7 mouse cellular contexts compared by ENCODE assay signal in the genomic region with DNA sequence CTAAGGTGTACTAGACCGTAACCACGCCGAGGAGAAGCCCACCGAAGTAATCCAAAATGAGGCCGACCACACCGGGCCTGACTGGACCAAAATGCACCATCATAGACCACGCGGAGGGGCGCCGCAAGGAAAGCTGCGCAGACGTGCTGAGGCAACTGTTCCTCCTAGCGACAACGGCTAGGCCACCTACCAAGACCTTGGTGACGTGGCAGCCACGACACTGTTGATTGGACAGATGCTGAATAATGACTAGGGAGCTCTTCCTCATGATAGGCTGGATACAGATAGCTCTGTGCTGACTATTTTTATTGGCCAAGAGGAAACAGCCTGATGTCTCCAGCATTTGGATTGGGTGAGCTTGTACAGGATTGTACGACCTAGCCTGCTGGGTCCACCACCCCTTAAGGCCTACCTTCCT.
DNase-seq lines count a peak whose midpoint lies in the region; ATAC-seq lines count a peak whose summit lies in the region.

No protein-coding gene starts in this region.

- H3K9ac ChIP-seq in embryonic facial prominence, embryonic 12.5 days = peak overlapping the region; percentile 51
- H3K9ac ChIP-seq in limb, embryonic 11.5 days (ENCODE audit: low read length) = no peak overlapping the region; the same call in 1 of the 2 replicates
- H3K9ac ChIP-seq in midbrain, embryonic 14.5 days (replicated peaks; ENCODE audit: low read length) = peak overlapping the region; percentile 68

- peaks cover 24% of the 10 kb centered on the region for H3K4me1 ChIP-seq in embryonic facial prominence, embryonic 12.5 days
- peaks cover 14% of the 10 kb centered on the region for H3K4me1 ChIP-seq in limb, embryonic 11.5 days (ENCODE audit: control insufficient read depth, insufficient read depth, low read length)
- peaks cover 14% of the 10 kb centered on the region for H3K4me1 ChIP-seq in midbrain, embryonic 14.5 days (ENCODE audit: control insufficient read depth, insufficient read depth, low read length)

- peak; percentile 91 for ATAC-seq in embryonic facial prominence, embryonic 12.5 days (ENCODE audit: insufficient number of reproducible peaks, insufficient read depth, low FRiP score, low TSS enrichment)
- ATAC-seq in limb, embryonic 11.5 days (ENCODE audit: insufficient number of reproducible peaks, low FRiP score, low TSS enrichment, low read depth) = peak; percentile 92
- ATAC-seq in midbrain, embryonic 14.5 days (ENCODE audit: low FRiP score, low TSS enrichment) = peak; percentile 94

- WGBS in embryonic facial prominence, embryonic 12.5 days = 51% methylated on average over 17 of the region's 17 CpGs
- 51% methylated on average over 17 of the region's 17 CpGs for WGBS in limb, embryonic 11.5 days
- 51% methylated on average over 17 of the region's 17 CpGs for WGBS in midbrain, embryonic 14.5 days

- peak overlapping the region; percentile 53 for H3K4me3 ChIP-seq in embryonic facial prominence, embryonic 12.5 days
- H3K4me3 ChIP-seq in limb, embryonic 11.5 days (ENCODE audit: low read depth, low read length) = peak overlapping the region; percentile 53
- H3K4me3 ChIP-seq in midbrain, embryonic 14.5 days (replicated peaks; ENCODE audit: low read depth, low read length) = peak overlapping the region; percentile 56

- peak overlapping the region; percentile 59 for H3K4me2 ChIP-seq in embryonic facial prominence, embryonic 12.5 days (replicated peaks)
- peak overlapping the region; percentile 52 for H3K4me2 ChIP-seq in limb, embryonic 11.5 days (ENCODE audit: low read depth, severe bottlenecking)
- H3K4me2 ChIP-seq in midbrain, embryonic 14.5 days (ENCODE audit: low read length) = peak overlapping the region; percentile 58

- no peaks in the 10 kb centered on the region for H3K36me3 ChIP-seq in embryonic facial prominence, embryonic 12.5 days
- no peaks in the 10 kb centered on the region for H3K36me3 ChIP-seq in limb, embryonic 11.5 days (ENCODE audit: control insufficient read depth, insufficient read depth, low read length)
- H3K36me3 ChIP-seq in midbrain, embryonic 14.5 days (ENCODE audit: control insufficient read depth, insufficient read depth, low read length) = no peaks in the 10 kb centered on the region

- peak overlapping the region; percentile 74 for H3K27ac ChIP-seq in embryonic facial prominence, embryonic 12.5 days
- H3K27ac ChIP-seq in limb, embryonic 11.5 days (replicated peaks; ENCODE audit: low read depth, low read length) = peak overlapping the region; percentile 40; the same call in 1 of the 2 replicates
- peak overlapping the region; percentile 77 for H3K27ac ChIP-seq in midbrain, embryonic 14.5 days (replicated peaks; ENCODE audit: low read depth, low read length)

- H3K9me3 ChIP-seq in embryonic facial prominence, embryonic 12.5 days = peaks cover 7% of the 10 kb centered on the region; the same call in 1 of the 2 replicates
- no peaks in the 10 kb centered on the region for H3K9me3 ChIP-seq in limb, embryonic 11.5 days (ENCODE audit: control insufficient read depth, low read length)
- H3K9me3 ChIP-seq in midbrain, embryonic 14.5 days (ENCODE audit: control insufficient read depth, low read length) = no peaks in the 10 kb centered on the region

- DNase-seq in adrenal gland, postnatal 25 days = peak; percentile 81
- peak; percentile 100 for DNase-seq in heart, adult 11 months
- DNase-seq in kidney, adult 18-20 months = peak; percentile 89
- DNase-seq in limb, embryonic 11.5 days (ENCODE audit: low spot score) = peak; percentile 90
- DNase-seq in midbrain, embryonic 14.5 days = peak; percentile 93
- DNase-seq in spleen, adult 18-20 months = peak; percentile 74 to 75

- H3K27me3 ChIP-seq in embryonic facial prominence, embryonic 12.5 days = no peaks in the 10 kb centered on the region
- no peaks in the 10 kb centered on the region for H3K27me3 ChIP-seq in limb, embryonic 11.5 days (ENCODE audit: control insufficient read depth, insufficient read depth, low read length)
- no peaks in the 10 kb centered on the region for H3K27me3 ChIP-seq in midbrain, embryonic 14.5 days (ENCODE audit: control insufficient read depth, insufficient read depth, low read length)

Comparison
In these comparisons a context has a peak if more than half of its experiments do, and no peak if none do; other contexts are left out.
1. Peak in every context shown above with its lines: DNase-seq, ATAC-seq, H3K4me3 ChIP-seq and H3K27ac ChIP-seq.